Mouse (Mus musculus) kidney, postnatal 36 days (tissue): ENCODE data around the gene Adamts15.
A peak's percentile ranks its signal among the peaks of the same experiment; 100 is the strongest.

ENCODE experiments used
- DNase-seq, 2 experiments: peaks; one replicate each; pipeline ENCODE4 v3.0.0; 2021 to 2022; ENCODE audit warnings: mixed read lengths in 2 of 2

The Adamts15 gene

DNA sequence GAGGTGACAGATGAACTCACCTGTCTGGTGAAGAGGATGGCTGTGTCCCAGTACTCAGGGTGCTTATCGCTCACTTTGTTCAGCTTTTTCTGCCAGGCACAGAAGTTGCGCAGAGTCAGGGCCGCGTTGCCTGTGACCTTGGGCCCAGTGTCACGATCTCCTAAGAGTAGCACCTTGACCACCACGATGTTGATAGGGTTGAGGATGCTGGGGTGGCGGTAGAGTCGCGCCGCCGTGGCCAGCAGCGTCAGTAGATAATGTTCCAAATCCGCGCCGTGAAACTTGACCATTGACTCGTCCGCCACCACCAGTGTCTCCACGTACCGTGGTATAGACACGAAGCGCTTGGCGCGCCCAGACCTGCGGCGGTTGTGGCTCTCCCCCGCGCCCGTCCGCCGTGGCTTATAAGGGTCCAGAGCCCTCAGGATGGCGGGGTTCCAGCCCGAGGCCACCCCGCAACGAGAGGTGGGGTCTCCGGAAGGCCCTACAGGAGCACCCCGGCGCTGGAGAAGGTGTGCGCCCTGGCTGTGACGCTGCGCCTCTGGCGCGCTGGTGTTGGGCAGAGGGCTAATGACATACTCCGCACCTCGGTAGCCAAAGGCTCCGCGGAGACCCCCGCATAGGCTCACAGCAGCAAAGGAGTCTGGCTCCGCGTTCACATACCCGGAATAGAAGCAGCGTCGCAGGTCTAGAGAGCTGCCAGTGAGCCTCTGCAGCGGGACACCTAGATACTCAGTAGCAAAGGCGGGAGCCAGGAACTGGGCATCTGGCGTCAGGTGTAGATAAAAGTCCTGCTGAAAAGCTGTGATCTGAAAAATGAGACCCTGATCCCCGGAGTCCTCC, 770 bp downstream of the Adamts15 start:
- peak in 1 of 2 experiments; percentile 39 for DNase-seq

DNA sequence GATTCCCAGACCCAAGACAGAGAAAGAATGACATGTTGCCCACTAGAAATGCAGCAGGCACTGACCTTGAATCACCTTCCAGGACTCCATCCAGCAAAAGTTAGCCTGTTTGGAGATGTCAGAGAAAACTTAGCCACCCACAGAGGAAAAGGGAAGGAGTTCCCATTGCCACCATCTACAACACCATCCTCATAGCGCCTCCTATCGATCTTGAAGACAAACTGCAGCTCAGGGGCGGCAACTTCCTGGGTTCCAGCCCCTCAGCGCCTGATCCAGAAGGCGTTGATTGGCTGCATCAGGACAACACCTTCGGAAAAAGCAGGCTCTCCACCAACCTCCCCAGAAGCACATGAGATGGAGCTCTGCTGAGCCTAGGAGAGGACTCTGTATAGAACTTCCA, 1.5 kb downstream of the Adamts15 start:
- DNase-seq: peak in 1 of 2 experiments; percentile 68

DNA sequence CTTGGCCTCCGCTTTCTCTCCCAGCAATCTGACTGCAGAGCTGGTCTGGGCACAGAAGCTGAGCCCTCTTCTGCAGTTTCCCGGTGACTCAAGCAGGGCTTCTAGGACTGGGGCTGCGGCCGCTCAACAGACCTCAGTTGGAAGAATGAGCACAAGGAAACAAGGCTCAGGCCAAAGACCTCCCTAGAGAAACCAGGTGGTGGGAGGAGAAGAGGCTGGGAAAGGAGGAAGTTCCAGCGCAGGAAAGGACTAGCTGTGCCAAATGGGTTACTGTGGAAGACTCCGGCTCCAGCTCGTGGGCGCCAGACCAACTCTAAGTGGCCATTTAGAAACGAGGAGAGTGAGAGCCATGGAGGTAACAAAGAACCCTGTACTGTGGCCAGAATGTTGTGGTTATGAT, 2.6 kb downstream of the Adamts15 start:
- peak in 1 of 2 experiments; percentile 69 for DNase-seq

DNA sequence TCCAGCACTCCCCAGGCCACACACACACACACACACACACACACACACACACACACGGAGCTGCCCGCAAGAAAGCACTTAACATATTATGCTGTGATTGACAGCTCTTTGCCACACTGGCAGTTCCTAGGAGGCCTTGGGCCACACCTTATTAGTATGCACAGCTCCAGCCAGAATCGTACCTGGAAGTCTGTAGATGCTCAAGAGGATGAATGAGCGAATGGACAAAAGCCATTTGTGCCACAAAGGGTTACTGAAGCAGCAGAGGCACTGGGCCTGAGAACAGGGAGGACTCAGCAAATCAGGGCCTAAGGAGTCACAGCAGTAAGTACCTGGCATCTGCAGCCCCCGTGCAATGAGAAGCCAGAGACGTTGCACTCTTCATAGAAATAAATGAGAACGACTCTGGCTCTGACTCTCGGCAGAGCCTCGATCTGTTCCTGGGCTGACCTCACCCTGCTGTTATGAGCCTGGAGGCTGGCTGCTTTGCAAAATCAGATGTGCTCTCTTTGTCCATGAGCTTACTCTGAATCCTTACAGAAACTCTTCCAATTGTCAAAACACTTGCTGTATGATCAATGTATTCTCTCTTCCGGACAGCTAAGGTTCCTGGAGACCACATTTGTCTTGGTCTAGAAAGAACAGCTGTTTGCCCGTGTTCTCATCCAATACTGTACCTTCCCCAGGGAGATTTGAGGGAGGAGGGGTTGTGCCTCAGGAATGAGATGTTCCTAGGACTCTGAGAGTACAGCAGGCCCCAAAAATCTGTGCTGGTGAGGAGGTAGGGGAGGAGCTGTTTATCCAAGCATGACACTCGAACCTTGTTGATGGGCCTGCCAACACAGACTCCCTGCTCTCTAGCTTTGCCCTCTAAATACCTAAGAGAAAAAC, 3.5 kb downstream of the Adamts15 start:
- peak in 1 of 2 experiments; percentile 60 for DNase-seq

DNA sequence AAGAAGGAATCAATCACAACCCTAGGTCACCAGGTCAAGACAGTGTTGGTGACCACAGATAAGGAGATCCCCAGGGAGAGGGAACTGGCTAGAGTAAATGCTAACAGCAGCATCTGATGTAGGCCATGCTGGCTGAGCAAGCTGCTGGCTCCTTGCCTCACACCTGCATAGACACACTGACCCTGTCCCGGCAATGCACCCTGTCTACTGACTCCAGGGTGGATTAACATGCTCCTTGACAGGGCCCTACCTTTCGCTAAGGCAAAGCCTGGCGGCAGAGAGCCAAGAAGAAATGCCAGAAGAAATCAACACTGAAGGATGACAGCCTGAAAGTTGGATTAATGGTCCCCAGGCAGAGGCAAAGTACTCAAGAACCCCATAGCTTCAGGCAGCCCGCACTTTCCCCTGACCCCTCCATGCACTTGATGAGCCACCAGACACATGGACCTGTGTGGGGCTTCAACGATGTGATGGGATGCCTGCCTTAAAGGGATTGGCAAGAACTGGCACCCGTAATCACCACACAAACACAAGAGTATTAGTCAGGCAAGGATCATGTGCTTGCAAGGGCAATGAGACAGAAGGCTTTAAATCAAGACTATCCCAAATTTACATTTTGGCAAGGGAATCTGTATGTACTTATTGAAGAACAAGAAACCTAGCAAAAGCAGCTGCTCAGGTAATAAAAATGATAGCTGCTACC, 5.8 kb downstream of the Adamts15 start:
- DNase-seq: peak; percentile 48 to 67

DNA sequence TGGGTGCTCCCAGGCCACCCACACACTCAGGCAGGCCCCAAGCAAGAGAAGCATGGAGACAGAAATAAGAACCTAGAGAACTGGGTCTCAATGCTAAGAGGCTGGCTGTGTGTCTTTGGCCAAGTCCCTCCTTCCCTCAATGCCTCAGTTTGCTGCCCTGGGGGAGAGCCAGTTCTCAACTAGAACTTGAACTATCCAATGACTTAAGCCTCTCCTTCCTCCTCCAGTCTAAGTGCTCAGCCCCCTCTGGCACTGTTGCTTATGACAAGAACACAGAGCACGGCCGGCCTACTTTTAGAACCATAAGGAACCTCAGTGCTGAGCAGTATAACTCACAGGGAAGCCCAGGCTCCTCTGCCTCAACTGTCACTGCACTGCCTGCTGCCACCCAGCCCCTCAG, 8.0 kb downstream of the Adamts15 start:
- no peak for DNase-seq

DNA sequence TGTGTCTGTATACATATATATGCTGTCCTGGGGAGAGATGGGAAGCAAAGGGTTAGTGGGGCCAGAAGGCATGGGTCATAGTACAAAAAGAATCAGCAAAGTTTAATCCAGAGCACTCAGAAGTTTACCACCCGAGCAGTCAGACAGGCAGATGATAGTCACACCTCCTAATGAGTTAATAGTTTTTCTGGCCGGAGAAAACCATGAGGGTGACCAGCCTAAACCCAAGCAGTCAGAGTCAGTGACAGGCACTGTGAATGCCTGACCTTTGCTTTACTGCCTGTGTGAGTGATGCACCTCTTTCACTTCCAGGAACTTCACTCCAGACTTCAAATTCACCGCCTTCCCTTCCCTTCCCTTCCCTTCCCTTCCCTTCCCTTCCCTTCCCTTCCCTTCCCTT, 8.8 kb downstream of the Adamts15 start:
- peak in 1 of 2 experiments; percentile 81 for DNase-seq

DNA sequence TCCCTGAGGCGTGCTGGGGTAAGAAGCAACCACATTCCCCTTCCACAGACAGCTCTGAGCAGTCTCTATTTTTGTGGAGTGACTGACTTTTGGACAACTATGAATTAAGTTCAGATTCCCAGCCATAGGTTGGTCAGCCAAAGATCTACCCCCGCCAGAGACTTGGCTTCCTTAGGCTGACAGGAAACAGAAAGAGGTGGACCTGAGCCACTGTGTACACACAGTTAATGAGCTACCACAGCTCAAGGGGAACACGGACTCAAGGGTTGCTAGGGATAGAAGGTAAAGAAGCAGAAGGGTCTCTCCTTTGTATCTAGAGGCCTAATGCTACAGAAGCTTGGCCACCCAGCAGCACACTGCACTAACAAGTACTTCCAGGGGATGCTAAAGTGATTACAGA, 10.1 kb downstream of the Adamts15 start:
- no peak for DNase-seq

DNA sequence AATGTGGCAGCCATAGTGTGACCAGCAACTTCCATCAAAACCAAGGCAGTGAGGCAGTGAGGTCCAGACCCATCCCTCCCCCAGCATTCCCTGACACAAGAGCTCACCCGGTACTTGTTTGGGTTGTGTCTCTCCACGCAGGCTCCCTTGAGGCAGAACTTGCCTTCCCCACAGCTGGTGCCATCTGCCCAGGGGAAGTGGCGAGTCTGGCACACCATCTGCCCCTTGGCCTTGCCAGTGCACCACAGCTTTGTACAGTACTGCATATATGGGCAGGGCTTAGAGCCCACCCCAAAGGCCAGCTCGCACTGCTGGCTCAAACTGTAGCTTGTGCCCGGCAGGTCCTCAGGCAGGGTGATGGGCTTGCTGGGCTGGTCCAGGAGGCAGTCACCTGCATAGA, 11.8 kb downstream of the Adamts15 start:
- no peak for DNase-seq

DNA sequence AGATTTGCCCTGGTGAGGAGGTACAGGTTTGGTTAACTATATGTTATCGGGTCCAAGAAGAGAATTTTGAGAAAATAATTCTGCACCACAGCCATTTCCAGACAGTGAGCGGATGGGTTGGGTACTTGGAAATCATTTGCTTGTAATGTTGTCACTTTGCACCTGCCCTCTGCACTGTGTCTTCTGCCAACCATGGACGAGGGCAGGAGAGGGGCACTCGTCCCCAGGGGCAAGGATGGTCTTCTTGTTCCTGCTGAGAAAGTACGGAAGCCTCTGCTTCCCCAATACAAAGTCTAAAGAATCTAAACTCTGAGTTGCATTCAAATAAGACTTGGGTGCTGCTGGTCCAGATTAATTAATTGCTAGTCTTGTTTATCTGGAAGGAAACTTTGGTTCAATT, 13.3 kb downstream of the Adamts15 start:
- DNase-seq: peak; percentile 50 to 57

DNA sequence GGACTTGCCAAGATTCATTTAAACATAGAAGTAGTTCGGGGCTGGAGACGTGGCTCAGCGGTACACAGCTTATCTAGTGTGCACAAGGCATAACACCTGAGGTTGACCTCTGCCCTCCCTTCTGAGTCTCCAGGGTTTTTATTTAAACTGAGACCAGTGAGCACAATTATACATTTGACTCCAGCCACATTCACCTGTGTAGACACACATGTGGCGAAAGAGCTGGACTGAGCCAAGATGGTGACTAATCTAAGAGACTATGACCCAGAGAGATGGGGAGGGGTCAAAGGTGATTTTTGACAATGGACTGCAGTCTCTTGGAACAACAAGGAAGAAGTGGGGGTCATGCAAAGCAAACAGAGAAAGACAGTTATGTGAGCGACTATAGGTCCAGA, 14.0 kb downstream of the Adamts15 start:
- DNase-seq: no peak

DNA sequence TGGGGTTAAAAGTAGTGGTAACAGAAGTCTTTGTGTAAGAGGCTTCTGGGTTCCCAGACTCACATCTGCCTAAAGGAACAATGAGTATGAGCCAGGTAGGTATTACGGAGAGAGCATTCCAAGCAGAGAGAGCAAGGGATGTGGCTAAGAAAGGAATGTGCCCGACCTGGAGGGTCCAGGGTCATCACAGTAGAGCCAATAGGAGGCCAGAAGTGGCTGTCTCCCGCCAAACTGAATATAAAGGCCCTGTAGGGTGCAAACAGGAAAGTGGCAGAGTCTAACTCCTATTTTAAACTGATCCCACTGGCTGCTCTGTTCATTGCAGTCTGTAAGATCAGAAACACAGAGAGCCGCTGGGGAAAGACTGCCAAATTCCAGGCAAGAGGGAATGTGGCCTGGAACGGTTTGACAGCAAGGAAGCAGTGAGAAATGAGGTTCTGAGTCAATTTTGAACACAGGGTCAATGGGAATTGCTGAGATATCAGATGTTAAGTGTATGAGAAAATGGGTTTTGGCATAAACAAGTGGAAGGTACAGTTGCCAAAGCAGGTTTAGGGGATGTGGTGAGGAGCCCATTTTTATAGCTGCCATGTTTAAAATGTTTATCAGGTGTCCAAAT, 14.5 kb downstream of the Adamts15 start:
- DNase-seq: no peak

DNA sequence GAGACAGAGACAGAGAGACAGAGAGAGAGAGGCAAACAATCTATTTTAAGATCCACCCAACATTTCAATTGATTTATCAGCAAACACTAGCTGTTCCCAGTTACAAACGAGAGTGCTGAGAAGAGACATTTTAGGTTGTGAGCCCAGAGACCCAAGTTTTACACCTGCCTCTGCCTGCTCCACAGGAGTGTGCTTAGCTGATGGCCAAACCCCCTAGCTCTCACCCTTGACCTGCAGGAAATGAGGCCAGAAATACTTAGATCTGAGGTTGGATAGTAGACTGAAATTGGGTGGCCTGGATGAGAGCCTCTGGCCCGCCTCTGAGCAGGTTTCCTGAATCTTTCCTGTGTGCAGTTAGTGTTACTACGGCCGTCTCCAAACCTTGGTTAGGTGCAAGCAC, 15.8 kb downstream of the Adamts15 start:
- no peak for DNase-seq

DNA sequence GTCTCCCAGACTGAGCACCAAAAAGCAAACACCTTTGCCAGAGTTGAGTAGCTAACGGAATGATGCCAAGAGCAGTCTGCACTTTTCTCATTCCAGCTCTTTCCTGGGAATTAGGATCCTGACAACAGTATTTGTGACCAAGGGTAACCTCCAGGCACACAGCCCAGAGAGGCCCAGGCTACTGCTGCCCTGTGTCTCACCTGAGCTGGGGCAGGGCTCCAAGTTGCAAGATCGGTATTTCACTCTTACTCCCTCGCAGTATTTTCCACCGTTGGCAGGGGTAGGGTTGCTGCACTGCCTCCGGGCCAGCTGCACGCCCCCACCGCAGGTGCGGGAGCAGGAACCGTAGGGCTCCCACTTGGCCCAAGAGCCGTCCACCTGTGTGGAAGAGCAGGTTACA, 16.4 kb downstream of the Adamts15 start:
- peak in 1 of 2 experiments; percentile 71 for DNase-seq

DNA sequence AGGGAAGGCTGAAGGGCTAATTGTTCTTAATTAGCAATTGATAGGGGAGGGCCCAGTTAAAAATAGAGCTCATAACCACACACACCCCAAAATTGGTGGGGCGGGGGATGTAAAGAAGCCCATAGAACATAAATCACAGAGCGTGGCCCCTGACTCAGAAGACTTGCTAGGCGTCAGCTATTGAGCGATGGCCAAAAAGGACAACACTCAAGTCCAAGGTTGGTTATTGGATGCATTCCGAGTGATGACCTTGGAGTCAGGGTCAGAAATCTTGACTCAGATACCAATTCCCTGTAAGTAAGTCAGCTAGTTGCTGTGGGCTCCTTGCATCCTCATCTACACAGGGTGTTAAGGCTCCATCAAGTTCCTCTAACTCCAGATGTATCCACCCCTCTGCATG, 19.0 kb downstream of the Adamts15 start:
- no peak for DNase-seq

DNA sequence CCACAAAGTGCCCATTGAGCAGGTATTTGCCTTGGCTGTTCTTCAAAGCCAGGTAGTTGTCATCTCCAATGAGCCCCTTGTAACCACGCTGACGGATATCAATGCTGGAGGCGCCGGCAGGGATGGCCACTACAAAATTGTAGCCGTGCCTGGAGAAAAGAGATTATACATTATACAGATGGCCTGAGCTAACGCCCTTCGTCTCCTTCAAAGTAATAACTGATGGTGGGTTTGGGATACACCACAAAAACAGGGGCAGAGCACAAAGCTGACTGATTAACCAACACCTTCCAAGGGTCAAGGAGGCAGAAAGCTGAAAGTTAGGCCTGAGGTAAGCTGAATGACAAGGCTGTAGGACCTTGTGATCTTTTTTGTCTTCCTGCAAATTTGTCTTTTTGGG, 19.6 kb downstream of the Adamts15 start:
- no peak for DNase-seq

DNA sequence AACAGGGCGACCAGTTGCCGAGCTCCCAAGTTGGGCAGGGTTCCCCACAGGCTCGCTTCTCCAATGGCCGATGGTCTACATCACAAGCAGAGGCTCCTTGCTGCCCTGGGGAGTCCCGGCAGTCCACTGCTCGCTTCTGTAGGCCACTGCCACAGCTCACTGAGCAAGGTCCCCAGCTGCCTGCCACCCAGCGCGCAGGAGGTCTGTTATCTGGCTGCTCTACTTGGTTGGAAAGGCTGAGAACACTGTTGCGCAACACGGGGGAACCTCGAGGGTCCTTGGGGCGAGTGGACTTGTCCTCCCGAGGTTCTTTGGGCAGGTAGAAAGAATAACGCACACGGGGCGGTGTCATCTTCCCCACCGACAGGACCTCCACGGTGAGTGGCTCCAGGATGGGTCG, 20.1 kb downstream of the Adamts15 start:
- no peak for DNase-seq

DNA sequence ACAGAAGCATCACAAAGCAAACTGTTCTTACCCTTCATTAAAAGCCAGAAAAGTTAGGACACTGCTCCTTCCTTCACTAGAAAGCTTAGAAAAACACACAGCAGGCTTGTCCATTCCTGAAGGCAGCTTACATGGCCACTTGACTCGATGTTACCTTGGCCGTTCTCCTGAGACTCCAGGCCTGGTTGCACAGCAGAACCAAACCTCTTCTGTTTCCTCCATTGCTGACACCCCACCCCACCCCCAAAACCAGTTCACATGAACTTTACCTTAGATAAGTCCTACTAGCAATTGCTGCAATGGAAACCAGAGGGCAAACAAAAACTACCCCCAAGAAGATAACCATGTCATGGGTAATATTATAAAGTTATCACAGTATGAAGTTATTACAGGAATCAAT, 25.1 kb downstream of the Adamts15 start:
- DNase-seq: no peak

DNA sequence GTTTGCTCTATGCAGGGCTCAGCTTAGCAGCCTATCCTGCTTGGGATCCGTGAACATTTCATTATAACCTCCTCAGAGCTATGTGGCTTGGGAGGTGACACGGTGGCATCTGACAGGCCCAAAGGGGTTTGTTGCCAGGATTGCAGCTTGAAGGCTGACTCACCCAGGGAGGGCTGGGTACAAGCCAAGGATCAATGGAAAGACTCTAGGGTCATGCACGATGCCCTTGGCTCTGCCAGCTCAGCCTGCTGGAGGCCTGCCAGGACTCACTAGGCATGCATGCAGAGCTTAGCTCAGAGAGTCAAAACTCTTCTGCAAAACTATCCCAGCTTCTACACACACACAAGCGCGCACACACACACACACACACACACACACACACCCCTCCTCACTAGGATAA, 25.5 kb downstream of the Adamts15 start:
- DNase-seq: peak; percentile 96 to 97

DNA sequence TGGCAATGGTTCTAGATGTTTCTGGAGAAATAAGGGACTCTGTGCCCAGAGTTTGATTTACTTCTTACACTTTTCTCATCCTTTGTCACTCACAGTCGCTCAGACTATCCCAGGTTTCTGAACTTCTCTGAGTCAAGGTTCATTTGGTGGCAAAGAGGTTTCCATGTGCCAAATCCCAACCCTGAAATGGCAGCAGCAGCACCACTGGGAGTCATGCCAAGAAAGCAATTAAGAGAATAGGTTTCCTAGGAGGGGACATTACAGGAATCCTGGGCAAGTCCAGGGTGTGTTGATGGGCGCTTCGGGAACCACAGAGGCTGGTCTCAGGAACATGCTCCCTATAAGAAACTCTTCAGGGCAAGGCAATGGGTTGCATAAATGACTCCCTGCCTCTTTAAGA, 26.6 kb downstream of the Adamts15 start:
- DNase-seq: peak; percentile 57 to 69

DNA sequence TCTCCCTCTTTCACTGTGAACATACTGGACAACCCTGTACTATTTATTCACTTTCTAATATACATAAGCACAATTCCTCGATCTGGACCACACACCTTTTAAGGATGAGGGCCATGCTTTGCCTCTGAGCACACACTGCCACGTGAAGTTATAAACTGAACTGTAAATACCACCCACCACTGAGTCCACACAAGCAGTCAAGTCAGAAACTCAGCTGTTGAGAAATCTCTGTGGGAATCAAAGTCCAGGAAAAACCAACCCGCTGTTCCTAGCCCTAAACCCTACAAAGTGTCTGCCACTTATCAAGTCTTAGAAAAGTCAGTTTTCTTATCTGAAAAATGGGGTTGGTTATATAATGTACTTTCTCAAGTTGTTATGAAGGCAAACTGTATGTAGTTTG, 36.0 kb downstream of the Adamts15 start:
- DNase-seq: no peak

DNA sequence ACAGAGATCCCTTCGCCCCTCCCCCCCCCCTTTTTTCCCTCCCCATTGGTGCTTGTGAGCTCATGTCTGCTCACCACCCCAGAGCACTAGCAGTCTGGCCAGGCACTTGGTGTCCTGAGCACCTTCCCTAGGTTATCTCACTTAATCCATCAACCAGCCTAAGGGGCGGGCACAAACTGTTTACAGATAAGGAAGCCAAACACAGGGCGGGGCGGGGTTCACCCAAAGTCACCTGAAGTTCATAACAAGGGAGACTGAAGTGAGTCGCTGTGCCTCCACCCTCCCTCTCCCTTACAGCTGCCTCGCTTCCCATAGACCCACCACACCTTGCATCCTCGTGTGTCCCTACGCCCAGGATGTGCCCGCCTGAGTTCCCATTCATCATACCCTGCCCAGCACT, 41.7 kb downstream of the Adamts15 start:
- no peak for DNase-seq

DNA sequence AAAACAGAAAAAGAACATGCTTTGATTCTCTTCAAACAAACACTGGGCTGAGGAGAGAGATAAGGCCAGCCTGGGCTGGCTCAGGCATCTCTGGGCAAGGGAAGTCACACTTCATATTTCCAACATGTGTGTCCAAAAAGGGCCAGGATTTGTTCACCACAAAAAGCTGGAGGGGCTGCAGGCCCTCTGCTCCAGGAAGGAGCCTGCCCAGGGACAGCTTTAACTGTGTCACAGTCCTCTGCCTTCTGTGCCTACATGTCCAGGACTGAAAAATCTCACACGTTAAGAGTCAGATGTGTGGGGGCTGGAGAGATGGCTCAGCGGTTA, 42.3 kb downstream of the Adamts15 start:
- no peak for DNase-seq
